Mouse (Mus musculus) layer of hippocampus, adult 2 months (tissue): ENCODE measurements around the gene Syngr3. TPM values are rescaled to one million over a fixed set of nuclear protein-coding genes. Genes with fewer than 3 reads are reported as not detected.
"Not testable (repeated sequence)": the region's sequence is repeated elsewhere in the genome, so short reads cannot be mapped to it uniquely, and the experiment has no call there.

Experiments used
- DNase-seq, 2 experiments: peaks; one replicate each; pipeline ENCODE4 v3.0.0; 2022; ENCODE audit warnings: low spot score in 2 of 2
- H3K27ac ChIP-seq: fragments of 200-600 bp; 2 replicates; pipeline ENCODE4 v1.8.1; 2022
- H3K4me3 ChIP-seq: fragments of 200-600 bp; 2 replicates; pipeline ENCODE4 v1.8.1; 2022; ENCODE audit warnings: mild to moderate bottlenecking
- CTCF ChIP-seq: fragments of 200-600 bp; conservative IDR thresholded peaks from 2 replicates; pipeline ENCODE4 v1.8.1; 2022; ENCODE audit warnings: antibody characterized with exemption, mild to moderate bottlenecking, moderate library complexity
- total RNA-seq, 2 experiments: library from RNA; stranded (reverse); gene quantifications; 2 replicates each; pipeline ENCODE4 v1.2.3; 2021

Syngr3 gene
- total RNA-seq, 2 experiments from 2014 or later, result 146 to 155 TPM

GRCm38 (mm10) chr17:24727618-24728017 is 37.9 kb upstream of the Syngr3 start, which contains the start of gene Rpl3l:
Gene Rpl3l (plus strand): TSS chr17:24727820.
- TF ChIP-seq CTCF, result no peak
- Histone ChIP-seq H3K27ac (no peak within 1 kb of the TSS), H3K4me3 (no peak within 1 kb of the TSS)
- no peak for DNase-seq

- TF ChIP-seq CTCF, result peak; percentile 50
- no peak overlapping the region for H3K4me3 ChIP-seq
- DNase-seq, result no peak
- H3K27ac ChIP-seq, result no peak overlapping the region
Measured at GRCm38 (mm10) chr17:24725637-24726390, 36.1 kb upstream of the Syngr3 start.

DNA sequence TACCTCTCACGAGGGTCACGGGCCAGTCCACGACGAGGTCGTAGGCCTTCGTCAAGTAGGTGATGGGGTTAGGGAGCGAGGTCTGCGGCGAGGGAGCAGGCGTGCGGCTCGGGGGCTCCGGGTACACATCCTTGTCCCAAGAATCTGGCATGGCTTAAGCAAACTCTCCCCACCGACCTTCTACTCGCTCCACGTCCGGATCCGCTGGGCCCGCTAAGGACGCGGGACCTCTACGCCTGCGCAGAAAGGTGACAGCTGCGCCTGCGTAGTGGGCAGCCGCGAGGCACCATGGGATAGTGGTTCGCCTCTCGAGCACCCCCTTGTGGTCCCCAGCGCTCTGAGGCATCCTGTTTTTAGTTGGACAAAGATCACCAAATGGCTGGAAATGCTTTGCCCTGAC is 34.4 kb upstream of the Syngr3 start, which contains the start of gene Ndufb10:
Gene Ndufb10, minus strand, starts transcription at position 295 of the 400 bp plus-strand sequence.
- peak; percentile 95 for TF ChIP-seq CTCF
- peak within 1 kb of the TSS; percentile 98 for H3K27ac ChIP-seq

DNA sequence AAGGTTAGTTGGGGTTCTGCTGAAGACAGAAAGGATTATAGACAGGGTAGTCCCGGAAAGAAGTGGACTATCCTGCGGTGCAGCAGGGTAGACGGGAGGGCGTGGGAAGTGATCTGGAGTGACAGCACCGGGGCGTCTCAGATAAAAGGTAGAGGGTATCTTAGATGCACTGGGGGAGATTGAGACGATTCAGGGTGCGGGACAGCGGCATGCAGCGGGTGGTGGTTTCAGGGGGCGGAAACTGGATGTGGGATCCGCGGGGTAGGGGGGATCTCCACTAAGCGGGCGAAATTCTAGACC is 34.1 kb upstream of the Syngr3 start:
- TF ChIP-seq CTCF, result no peak
- H3K27ac ChIP-seq, result peak overlapping the region; percentile 98
- no peak for DNase-seq
- H3K4me3 ChIP-seq, result peak overlapping the region; percentile 98

More for the DNA sequence above, 34.4 kb upstream of the Syngr3 start, which contains the start of gene Ndufb10:
- peak within 1 kb of the TSS; percentile 98 for H3K4me3 ChIP-seq
- DNase-seq, result peak; percentile 94 to 99

DNA sequence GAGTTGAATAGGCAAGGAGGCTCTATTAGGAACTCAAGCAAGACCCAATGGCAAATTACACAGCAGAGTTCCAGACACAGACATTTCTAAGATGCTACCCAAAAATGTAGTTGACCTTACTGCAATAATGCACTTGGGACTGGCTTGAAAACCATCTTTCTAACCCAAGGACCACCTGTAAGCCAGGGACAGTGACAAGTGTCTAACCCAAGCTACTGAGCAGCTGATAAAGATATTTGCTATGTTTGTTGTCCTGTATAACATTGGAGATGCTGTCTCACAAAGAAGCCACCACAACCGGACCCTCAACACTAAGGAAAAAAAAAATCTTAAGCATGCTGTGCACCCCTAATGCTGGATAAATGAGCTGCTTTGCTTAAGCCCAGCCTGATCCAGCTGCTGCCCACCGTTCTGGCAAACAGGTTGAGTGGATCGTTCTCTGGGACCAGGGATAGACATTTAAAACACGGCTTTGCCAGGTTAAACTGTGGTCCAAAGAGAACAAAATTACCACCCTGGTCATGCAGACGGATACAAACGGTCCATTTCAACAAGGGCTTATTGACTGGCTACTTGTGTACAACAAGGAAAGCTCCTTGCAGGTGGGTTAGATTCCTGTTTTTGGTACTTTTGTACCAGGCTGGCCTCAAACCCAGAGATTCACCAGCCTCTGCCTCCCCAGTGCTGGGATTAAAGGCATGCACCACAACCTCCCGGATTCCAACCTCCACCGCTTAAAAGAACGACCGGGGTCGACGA is 33.5 kb upstream of the Syngr3 start:
- H3K4me3 ChIP-seq, result peak overlapping the region; percentile 98
- TF ChIP-seq CTCF, result no peak
- peak overlapping the region; percentile 98 for H3K27ac ChIP-seq
- DNase-seq, result no peak

- Histone ChIP-seq H3K4me3 (peak overlapping the region; percentile 8; the same call in 1 of the 2 replicates), H3K27ac (no peak overlapping the region)
- TF ChIP-seq CTCF, result no peak
- DNase-seq, result no peak
Measured at GRCm38 (mm10) chr17:24722220-24722924, 32.6 kb upstream of the Syngr3 start.

DNA sequence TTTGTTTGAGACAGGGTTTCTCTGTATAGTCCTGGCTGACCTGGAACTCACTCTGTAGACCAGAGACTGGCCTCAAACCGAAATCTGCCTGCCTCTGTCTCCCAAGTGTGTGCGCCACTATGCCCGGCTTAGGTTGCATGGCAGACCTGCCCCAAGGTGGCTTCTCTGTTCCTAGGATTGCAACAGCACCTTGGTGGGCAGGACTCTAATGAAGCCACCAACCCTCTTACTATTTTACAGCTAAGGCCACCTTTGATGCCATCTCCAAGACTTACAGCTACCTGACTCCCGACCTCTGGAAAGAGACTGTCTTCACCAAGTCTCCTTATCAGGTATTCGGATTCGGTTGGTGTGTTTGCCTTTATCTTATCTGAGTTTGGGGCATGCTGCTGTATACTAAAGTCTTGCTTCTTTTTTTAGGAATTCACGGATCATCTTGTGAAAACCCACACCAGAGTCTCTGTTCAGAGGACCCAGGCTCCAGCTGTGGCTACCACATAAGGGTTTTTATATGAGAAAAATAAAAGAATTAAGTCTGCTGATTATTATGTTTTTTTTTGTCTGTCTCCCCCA is 31.7 kb upstream of the Syngr3 start:
- not testable (repeated sequence) for H3K27ac ChIP-seq, DNase-seq
- H3K4me3 ChIP-seq, result peak overlapping the region; percentile 31

GRCm38 (mm10) chr17:24720616-24721015 is 30.9 kb upstream of the Syngr3 start:
- H3K27ac ChIP-seq, result peak overlapping the region; percentile 83
- peak overlapping the region; percentile 76 for H3K4me3 ChIP-seq
- DNase-seq, result not testable (repeated sequence)

- Histone ChIP-seq H3K4me3 (peak overlapping the region; percentile 76), H3K27ac (peak overlapping the region; percentile 88)
- peak; percentile 98 to 99 for DNase-seq
- TF ChIP-seq CTCF, result no peak
Measured at GRCm38 (mm10) chr17:24719494-24720222, 29.9 kb upstream of the Syngr3 start.

GRCm38 (mm10) chr17:24718938-24719337 is 29.2 kb upstream of the Syngr3 start:
- peak overlapping the region; percentile 88; the same call in 1 of the 2 replicates for H3K27ac ChIP-seq
- H3K4me3 ChIP-seq, result peak overlapping the region; percentile 76
- TF ChIP-seq CTCF, result peak; percentile 45
- DNase-seq, result not testable (repeated sequence)

- TF ChIP-seq CTCF, result no peak
- H3K4me3 ChIP-seq, result peak within 1 kb of the TSS; percentile 76
- H3K27ac ChIP-seq, result no peak within 1 kb of the TSS
- no peak for DNase-seq
Measured at GRCm38 (mm10) chr17:24717943-24718342, 28.2 kb upstream of the Syngr3 start, which contains the start of the genes Rnf151 and Rps2. Gene Rnf151 (minus strand): TSS chr17:24718063. Gene Rps2 (plus strand): TSS chr17:24718116.

DNA sequence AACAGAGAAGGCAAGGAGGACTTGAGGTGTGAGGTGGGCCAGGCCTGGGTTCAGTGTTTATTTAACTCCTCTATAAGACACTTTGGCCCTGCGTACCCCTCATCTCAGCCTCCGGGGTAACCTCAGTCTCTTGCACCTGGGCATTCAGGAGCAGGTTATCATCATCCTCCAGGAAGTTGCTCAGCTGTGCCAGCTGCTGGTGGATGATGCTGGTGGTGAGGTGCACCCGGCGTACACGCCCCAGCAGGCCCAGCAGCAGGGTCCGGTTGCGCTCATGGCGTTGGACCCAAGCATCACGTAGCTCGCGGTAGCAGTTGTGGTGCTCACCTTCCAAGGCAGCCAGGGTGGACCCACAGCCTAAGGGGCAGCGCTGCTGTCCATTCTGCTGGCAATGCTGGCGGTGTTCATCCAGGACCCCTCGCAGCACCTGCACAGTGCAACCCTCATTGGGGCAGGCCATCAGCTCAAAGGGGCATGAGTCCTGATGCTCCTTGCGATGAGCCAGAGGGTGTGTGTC is 26.5 kb upstream of the Syngr3 start:
- no peak for DNase-seq
- no peak overlapping the region for H3K27ac ChIP-seq
- TF ChIP-seq CTCF, result no peak

More for the DNA sequence above, 26.5 kb upstream of the Syngr3 start:
- no peak overlapping the region for H3K4me3 ChIP-seq
